Mouse (Mus musculus) heart, embryonic 11.5 days (tissue): ENCODE measurements around the gene Snx3. TPM values are rescaled to one million over a fixed set of nuclear protein-coding genes. Genes with fewer than 3 reads are reported as not detected.
A peak's percentile ranks its signal among the peaks of the same experiment; 100 is the strongest.

Experiments used
- ATAC-seq: fragments of 200-750 bp; cut with Nextera tagmentation; replicated peaks from 2 replicates; pipeline ENCODE4 v1.8.0; 2017; ENCODE audit warnings: moderate library complexity; ENCODE audit not compliant: insufficient number of reproducible peaks, low FRiP score, low TSS enrichment
- H3K27ac ChIP-seq: fragments of 300-500 bp; sonication (generic); 2 replicates; pipeline ENCODE4 v1.5.1; 2014; ENCODE audit warnings: mild to moderate bottlenecking, low read depth, low read length
- H3K27me3 ChIP-seq: fragments of 300-500 bp; sonication (generic); 2 replicates; pipeline ENCODE4 v1.6.1; 2014; ENCODE audit warnings: mild to moderate bottlenecking, low read length, mixed read lengths; ENCODE audit not compliant: control insufficient read depth, insufficient read depth
- H3K36me3 ChIP-seq: fragments of 300-500 bp; sonication (generic); 2 replicates; pipeline ENCODE4 v1.6.1; 2014; ENCODE audit warnings: mild to moderate bottlenecking, low read length, moderate library complexity, mixed read lengths; ENCODE audit not compliant: control insufficient read depth, insufficient read depth
- H3K4me1 ChIP-seq: fragments of 300-500 bp; sonication (generic); 2 replicates; pipeline ENCODE4 v1.6.1; 2014; ENCODE audit warnings: low read length; ENCODE audit not compliant: control insufficient read depth, insufficient read depth
- H3K4me2 ChIP-seq: fragments of 300-500 bp; sonication (generic); 2 replicates; pipeline ENCODE4 v1.6.1; 2014; ENCODE audit warnings: mild to moderate bottlenecking, moderate library complexity
- H3K4me3 ChIP-seq: fragments of 300-500 bp; sonication (generic); 2 replicates; pipeline ENCODE4 v1.5.1; 2014; ENCODE audit warnings: low read depth, low read length
- H3K9ac ChIP-seq: fragments of 300-500 bp; sonication (generic); 2 replicates; pipeline ENCODE4 v1.6.1; 2014; ENCODE audit warnings: mild to moderate bottlenecking, low read depth, low read length, moderate library complexity
- H3K9me3 ChIP-seq: fragments of 300-500 bp; sonication (generic); replicated peaks from 2 replicates; pipeline ENCODE4 v1.6.1; 2016; ENCODE audit warnings: low read length; ENCODE audit not compliant: control insufficient read depth
- WGBS: fragments of 180-500 bp; shearing (Covaris S2); extraction: QIAGEN DNeasy Blood & Tissue Kit; methylation state at CpG from one replicate; pipeline ENCODE4 v1.1.7; 2014; ENCODE audit not compliant: insufficient replicate concordance; 5-methylcytosine and 5-hydroxymethylcytosine counted together
- polyA plus RNA-seq: library from polyadenylated mRNA; unstranded; fragments of >200 nt; fragmentation: Nextera tagmentation; extraction: Ambion mirVana; gene quantifications from 2 replicates; pipeline ENCODE4 v1.2.1, GENCODE M21; 2014

Snx3 gene
- polyA plus RNA-seq, 1 experiment from 2014 or later: 377 TPM

DNA sequence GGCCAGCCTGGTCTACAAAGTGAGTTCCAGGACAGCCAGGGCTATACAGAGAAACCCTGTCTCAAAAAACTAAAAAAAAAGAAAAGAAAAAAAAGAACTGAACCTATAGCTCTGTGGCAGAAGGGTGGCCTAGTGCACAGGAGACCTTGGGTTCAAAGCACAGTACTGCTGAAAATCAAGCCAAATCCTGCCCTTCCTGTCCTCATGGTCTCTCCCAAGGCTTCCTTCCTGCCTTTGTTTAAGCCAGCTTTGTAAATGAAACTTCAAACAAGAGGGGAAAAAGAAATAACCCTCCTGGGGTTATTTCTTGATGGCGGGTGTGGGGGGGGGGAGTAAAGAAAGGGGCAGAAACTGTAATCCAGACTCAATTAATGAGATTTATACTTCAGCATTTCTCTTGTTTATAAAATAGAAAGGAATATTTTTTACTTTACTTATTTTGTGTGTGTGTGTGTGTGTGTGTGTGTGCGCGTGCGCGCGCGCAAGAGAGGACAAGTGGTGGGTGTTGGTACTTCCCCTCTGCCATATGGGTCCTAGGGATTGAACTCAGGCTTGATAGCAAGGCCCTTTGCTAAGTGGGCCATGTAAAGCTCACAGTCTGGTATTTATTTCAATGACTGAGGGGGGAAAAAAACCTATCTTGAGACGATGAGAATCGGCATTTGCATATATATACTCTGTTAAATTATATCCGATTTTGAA is 24.9 kb upstream of the Snx3 start:
- Histone ChIP-seq H3K9me3 (no peaks in the 10 kb centered on the region; the same call in 1 of the 2 replicates), H3K27ac (0 out of 2 replicates have a peak overlapping the region, but pooled peaks have one; percentile 3), H3K36me3 (peaks cover 3% of the 10 kb centered on the region; the same call in 1 of the 2 replicates), H3K4me3 (no peak overlapping the region), H3K4me1 (peaks cover 3% of the 10 kb centered on the region; the same call in 1 of the 2 replicates), H3K4me2 (peak overlapping the region; percentile 82), H3K27me3 (no peaks in the 10 kb centered on the region), H3K9ac (no peak overlapping the region)
- WGBS: 95% methylated on average over 10 of the region's 10 CpGs
- no peak for ATAC-seq

- ATAC-seq: peak; percentile 31
- peak overlapping the region; percentile 78 for H3K4me3 ChIP-seq
- no peaks in the 10 kb centered on the region for H3K9me3 ChIP-seq
- H3K4me1 ChIP-seq: peaks cover 3% of the 10 kb centered on the region; the same call in 1 of the 2 replicates
- no peaks in the 10 kb centered on the region for H3K27me3 ChIP-seq
- H3K36me3 ChIP-seq: no peaks in the 10 kb centered on the region
- peak overlapping the region; percentile 90 for H3K9ac ChIP-seq
- peak overlapping the region; percentile 98 for H3K27ac ChIP-seq
- WGBS: 12% methylated on average over 25 of the region's 25 CpGs
- peak overlapping the region; percentile 82 for H3K4me2 ChIP-seq
Measured at GRCm38 (mm10) chr10:42477550-42478340, 24.1 kb upstream of the Snx3 start.

- H3K4me2 ChIP-seq: peak within 1 kb of the TSS; percentile 82
- peak within 1 kb of the TSS; percentile 78 for H3K4me3 ChIP-seq
- H3K27ac ChIP-seq: peak within 1 kb of the TSS; percentile 98
- H3K4me1 ChIP-seq: peaks cover 3% of the 10 kb centered on the region; the same call in 1 of the 2 replicates
- WGBS: 0% methylated on average over 29 of the region's 29 CpGs
- peak; percentile 95 for ATAC-seq
- H3K9ac ChIP-seq: peak within 1 kb of the TSS; percentile 90
- H3K9me3 ChIP-seq: no peaks in the 10 kb centered on the region
- no peaks in the 10 kb centered on the region for H3K27me3 ChIP-seq
- no peaks in the 10 kb centered on the region for H3K36me3 ChIP-seq
Measured at GRCm38 (mm10) chr10:42478341-42478720, 23.5 kb upstream of the Snx3 start, which contains the start of gene Afg1l. Afg1l (minus strand) TSS chr10:42478565.

- no peak overlapping the region for H3K4me2 ChIP-seq
- 72% methylated on average over 4 of the region's 4 CpGs for WGBS
- no peaks in the 10 kb centered on the region for H3K9me3 ChIP-seq
- no peak overlapping the region for H3K27ac ChIP-seq
- no peak overlapping the region for H3K4me3 ChIP-seq
- H3K4me1 ChIP-seq: peaks cover 3% of the 10 kb centered on the region; the same call in 1 of the 2 replicates
- H3K9ac ChIP-seq: no peak overlapping the region
- ATAC-seq: no peak
- no peaks in the 10 kb centered on the region for H3K27me3 ChIP-seq
- H3K36me3 ChIP-seq: no peaks in the 10 kb centered on the region
Measured at GRCm38 (mm10) chr10:42480719-42481118, 21.1 kb upstream of the Snx3 start.

DNA sequence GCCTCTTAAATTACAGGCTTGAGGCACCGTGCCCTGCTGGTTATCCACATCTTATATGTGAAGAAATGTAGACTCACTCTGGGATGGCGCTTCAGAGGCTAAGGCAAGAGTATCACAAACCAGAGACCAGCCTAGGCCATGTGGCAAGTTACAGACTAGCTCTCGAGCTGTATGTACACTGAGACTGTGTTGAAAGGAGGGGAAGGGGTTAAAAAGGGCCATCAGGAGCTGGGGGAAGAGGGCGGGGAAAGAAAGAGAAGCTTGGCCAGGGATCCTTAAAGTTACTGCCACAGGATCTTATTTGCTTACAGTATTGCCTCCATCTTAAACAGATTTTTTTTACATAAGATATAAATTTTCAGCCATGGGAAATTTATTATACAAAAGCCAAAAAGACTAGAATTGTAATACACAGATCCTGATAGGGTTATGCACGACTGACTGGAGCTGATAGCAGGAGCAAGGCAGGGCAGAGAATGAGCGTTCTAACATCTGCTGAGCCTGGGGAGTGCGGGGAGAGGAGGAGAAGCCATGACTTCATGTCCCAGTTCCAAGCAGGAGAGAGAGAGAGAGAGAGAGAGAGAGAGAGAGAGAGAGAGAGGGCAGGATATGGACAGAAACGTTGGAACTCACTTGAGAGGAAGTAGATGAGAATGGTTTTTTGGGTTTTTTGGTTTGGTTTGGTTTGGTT is 13.1 kb upstream of the Snx3 start:
- H3K4me1 ChIP-seq: peaks cover 10% of the 10 kb centered on the region
- no peak overlapping the region for H3K27ac ChIP-seq
- no peak for ATAC-seq
- no peak overlapping the region for H3K4me3 ChIP-seq
- H3K27me3 ChIP-seq: no peaks in the 10 kb centered on the region
- 23% methylated on average over 8 of the region's 8 CpGs for WGBS
- H3K9ac ChIP-seq: no peak overlapping the region
- no peak overlapping the region for H3K4me2 ChIP-seq
- no peaks in the 10 kb centered on the region for H3K9me3 ChIP-seq
- H3K36me3 ChIP-seq: no peaks in the 10 kb centered on the region

GRCm38 (mm10) chr10:42491158-42491557 is 10.7 kb upstream of the Snx3 start:
- H3K36me3 ChIP-seq: no peaks in the 10 kb centered on the region
- whole genome bisulfite sequencing: 18% methylated on average over 1 of the region's 1 CpGs
- H3K27me3 ChIP-seq: no peaks in the 10 kb centered on the region
- 0 out of 2 replicates have a peak overlapping the region, but pooled peaks have one; percentile 2 for H3K4me2 ChIP-seq
- no peak overlapping the region for H3K9ac ChIP-seq
- no peaks in the 10 kb centered on the region for H3K9me3 ChIP-seq
- no peak overlapping the region for H3K4me3 ChIP-seq
- peak overlapping the region; percentile 62 for H3K27ac ChIP-seq
- peaks cover 10% of the 10 kb centered on the region for H3K4me1 ChIP-seq
- no peak for ATAC-seq

- 79% methylated on average over 10 of the region's 10 CpGs for WGBS
- Histone ChIP-seq H3K4me2 (no peak overlapping the region), H3K27me3 (no peaks in the 10 kb centered on the region), H3K36me3 (no peaks in the 10 kb centered on the region), H3K27ac (peak overlapping the region; percentile 62; the same call in 1 of the 2 replicates), H3K4me1 (peaks cover 10% of the 10 kb centered on the region), H3K4me3 (no peak overlapping the region), H3K9me3 (no peaks in the 10 kb centered on the region), H3K9ac (no peak overlapping the region)
- ATAC-seq: no peak
Measured at GRCm38 (mm10) chr10:42492027-42492771, 9.6 kb upstream of the Snx3 start.

- Histone ChIP-seq H3K4me2 (no peak overlapping the region), H3K27me3 (no peaks in the 10 kb centered on the region), H3K9me3 (no peaks in the 10 kb centered on the region), H3K9ac (no peak overlapping the region), H3K4me1 (peaks cover 10% of the 10 kb centered on the region), H3K4me3 (no peak overlapping the region), H3K36me3 (no peaks in the 10 kb centered on the region), H3K27ac (no peak overlapping the region)
- ATAC-seq: no peak
- 50% methylated on average over 4 of the region's 4 CpGs for WGBS
Measured at GRCm38 (mm10) chr10:42493000-42493399, 8.8 kb upstream of the Snx3 start.
